ENCODE assay signal across 11 mouse cellular contexts in the genomic region with DNA sequence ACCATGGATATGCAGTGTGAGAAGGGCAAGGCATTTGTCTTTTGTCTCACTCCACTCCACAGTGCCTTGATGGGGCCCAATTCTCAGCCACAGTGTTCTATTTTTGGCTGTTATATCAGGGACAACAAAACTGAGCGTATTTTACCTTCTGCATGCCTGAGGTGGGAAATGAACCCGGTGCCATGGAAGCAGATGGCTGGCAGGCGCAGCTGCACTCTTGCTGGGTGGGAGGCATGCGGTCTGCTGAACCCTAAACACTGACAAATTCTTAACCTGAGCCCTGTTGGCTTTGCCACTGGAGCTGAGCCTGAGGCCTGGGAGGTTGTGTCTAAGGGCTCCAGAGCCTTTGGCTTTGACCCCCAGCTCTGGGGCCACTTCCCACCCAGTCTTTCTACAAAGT. TPM values are rescaled to one million over a fixed set of nuclear protein-coding genes. Genes with fewer than 3 reads are reported as not detected.
A peak's percentile ranks its signal among the peaks of the same experiment; 100 is the strongest.
DNase-seq lines count a peak whose midpoint lies in the region; ATAC-seq and TF ChIP-seq lines count a peak whose summit lies in the region.
"Had no signal": no experiment of that assay in that cellular context is flagged by ENCODE, and none has a peak within 500 bp of the region (broad histone marks: within the 10 kb centered on the region; RNA-seq: fewer than 3 reads in every experiment).

No protein-coding gene starts in this region.

- no peak for TF ChIP-seq CTCF in layer of hippocampus, adult 2 months (conservative IDR thresholded peaks at IDR 0.05)

- no peak overlapping the region for H3K4me2 ChIP-seq in midbrain, embryonic 14.5 days (ENCODE audit: low read length)

- H3K27ac ChIP-seq in layer of hippocampus, adult 2 months: peak overlapping the region; percentile 90
- peak overlapping the region; percentile 5; the same call in 1 of the 2 replicates for H3K27ac ChIP-seq in midbrain, embryonic 14.5 days (replicated peaks; ENCODE audit: low read depth, low read length)
- H3K27ac ChIP-seq: liver, embryonic 14.5 days had no signal

- peaks cover 23% of the 10 kb centered on the region for H3K4me1 ChIP-seq in midbrain, embryonic 14.5 days (ENCODE audit: control insufficient read depth, insufficient read depth, low read length)

- H3K4me3 ChIP-seq in layer of hippocampus, adult 2 months: no peak overlapping the region
- no peak overlapping the region for H3K4me3 ChIP-seq in midbrain, embryonic 14.5 days (replicated peaks; ENCODE audit: low read depth, low read length)

- WGBS in midbrain, embryonic 14.5 days: 90% methylated on average over 4 of the region's 4 CpGs

- ATAC-seq in frontal cortex, adult (ENCODE audit: low TSS enrichment): 0 out of 2 replicates have a peak, but pooled peaks have one; percentile 13
- ATAC-seq in midbrain, embryonic 14.5 days (ENCODE audit: low FRiP score, low TSS enrichment): no peak

- DNase-seq in frontal cortex, postnatal 25 days (ENCODE audit: low spot score in 2 of 2): no peak
- no peak for DNase-seq in layer of hippocampus, adult 2 months (ENCODE audit: low spot score in 2 of 2)
- DNase-seq in layer of hippocampus, adult 18-20 months (ENCODE audit: low spot score in 2 of 2): no peak
- peak; percentile 30 for DNase-seq in cerebellum, adult 9-10 months
- no peak for DNase-seq in midbrain, embryonic 14.5 days
- DNase-seq in lung, postnatal 36 days: no peak
- DNase-seq in adipocyte (ENCODE audit: low spot score): no peak
- DNase-seq: adrenal gland, adult 8-10 months; heart, adult 11 months had no signal

- 0 out of 2 replicates have a peak, but pooled peaks cover 2% of the 10 kb centered on the region for H3K36me3 ChIP-seq in midbrain, embryonic 14.5 days (ENCODE audit: control insufficient read depth, insufficient read depth, low read length)

- no peak overlapping the region for H3K9ac ChIP-seq in midbrain, embryonic 14.5 days (replicated peaks; ENCODE audit: low read length)
- H3K9ac ChIP-seq: liver, embryonic 14.5 days had no signal

- no peaks in the 10 kb centered on the region for H3K27me3 ChIP-seq in midbrain, embryonic 14.5 days (ENCODE audit: control insufficient read depth, insufficient read depth, low read length)

- H3K9me3 ChIP-seq in midbrain, embryonic 14.5 days (ENCODE audit: control insufficient read depth, low read length): no peaks in the 10 kb centered on the region

RNA-seq across cellular contexts. Expression of a gene that starts 42.6 kb away (rescaled TPM):
- 10 to 100 TPM; 21.1 to 23.6 TPM for total RNA-seq in layer of hippocampus, adult 2 months (2021)
- 10 to 100 TPM; 22.8 to 23.1 TPM for total RNA-seq in layer of hippocampus, adult 18-20 months (2021)
- polyA plus RNA-seq in midbrain, embryonic 14.5 days (2014; fragmentation: Nextera tagmentation; extraction: Ambion mirVana): 11.4 and 20.5 TPM in 2 replicates

RNA-seq across cellular contexts. Expression of a gene that starts 42.7 kb away (rescaled TPM):
- 10 to 100 TPM; 48.9 to 57.2 TPM for total RNA-seq in layer of hippocampus, adult 2 months (2021)
- 10 to 100 TPM; 62.7 to 65.2 TPM for total RNA-seq in layer of hippocampus, adult 18-20 months (2021)
- polyA plus RNA-seq in midbrain, embryonic 14.5 days (2014; fragmentation: Nextera tagmentation; extraction: Ambion mirVana): 32.9 and 40.2 TPM in 2 replicates
